Mouse (Mus musculus) spleen, adult 2 months (tissue): Measurements from ENCODE around the gene Npl. TPM values are rescaled to one million over a fixed set of nuclear protein-coding genes. Genes with fewer than 3 reads are reported as not detected.
"Not testable (repeated sequence)": the region's sequence is repeated elsewhere in the genome, so short reads cannot be mapped to it uniquely, and the experiment has no call there.

Experiments
- DNase-seq, 2 experiments: peaks; one replicate each; pipeline versions ENCODE4 v3.0.0 to v3.0.0-alpha.2; 2012 to 2021; ENCODE audit warnings: low spot score in 2 of 2, low read depth in 1 of 2
- H3K27ac ChIP-seq: fragments of 200-500 bp; 2 replicates; pipeline ENCODE4 v1.5.1; 2012; ENCODE audit warnings: low read length, inconsistent platforms; ENCODE audit not compliant: insufficient read depth
- H3K27me3 ChIP-seq: fragments of 200-500 bp; 2 replicates; pipeline ENCODE4 v1.6.1; 2012; ENCODE audit warnings: mild to moderate bottlenecking, moderate library complexity, low read length, inconsistent platforms; ENCODE audit not compliant: control insufficient read depth, insufficient read depth
- H3K36me3 ChIP-seq: fragments of 200-500 bp; 2 replicates; pipeline ENCODE4 v1.6.1; 2012; ENCODE audit warnings: mild to moderate bottlenecking, low read length, inconsistent platforms; ENCODE audit not compliant: control insufficient read depth, insufficient read depth
- H3K4me1 ChIP-seq: fragments of 200-500 bp; 2 replicates; pipeline ENCODE4 v1.6.1; 2011; ENCODE audit warnings: inconsistent platforms; ENCODE audit not compliant: control insufficient read depth, insufficient read depth, insufficient read length
- H3K4me3 ChIP-seq: fragments of 200-500 bp; 2 replicates; pipeline ENCODE4 v1.5.1; 2011; ENCODE audit warnings: mild to moderate bottlenecking, inconsistent platforms; ENCODE audit not compliant: insufficient read depth, insufficient read length; ENCODE audit errors: extremely low read depth
- CTCF ChIP-seq: fragments of 200-500 bp; IDR thresholded peaks from 2 replicates; pipeline ENCODE4 v1.5.1; 2011; ENCODE audit warnings: mild to moderate bottlenecking, inconsistent platforms; ENCODE audit not compliant: insufficient read depth, insufficient read length, insufficient replicate concordance; ENCODE audit errors: extremely low read depth
- POLR2A ChIP-seq: fragments of 200-500 bp; IDR thresholded peaks from 2 replicates; pipeline ENCODE4 v1.6.1; 2011; ENCODE audit warnings: low read depth, low read length, inconsistent platforms
- WGBS: fragments of 180-500 bp; shearing (Covaris S2); methylation state at CpG from one replicate; pipeline ENCODE4 v1.1.7; 2018; 5-methylcytosine and 5-hydroxymethylcytosine counted together
- polyA plus RNA-seq: library from polyadenylated mRNA; depleted of rRNA; stranded (reverse); fragments of >200 nt; gene quantifications from 2 replicates; pipeline ENCODE4 v1.2.3, GENCODE M21; 2012

Npl gene
- polyA plus RNA-seq, 1 experiment: 1.9 TPM

DNA sequence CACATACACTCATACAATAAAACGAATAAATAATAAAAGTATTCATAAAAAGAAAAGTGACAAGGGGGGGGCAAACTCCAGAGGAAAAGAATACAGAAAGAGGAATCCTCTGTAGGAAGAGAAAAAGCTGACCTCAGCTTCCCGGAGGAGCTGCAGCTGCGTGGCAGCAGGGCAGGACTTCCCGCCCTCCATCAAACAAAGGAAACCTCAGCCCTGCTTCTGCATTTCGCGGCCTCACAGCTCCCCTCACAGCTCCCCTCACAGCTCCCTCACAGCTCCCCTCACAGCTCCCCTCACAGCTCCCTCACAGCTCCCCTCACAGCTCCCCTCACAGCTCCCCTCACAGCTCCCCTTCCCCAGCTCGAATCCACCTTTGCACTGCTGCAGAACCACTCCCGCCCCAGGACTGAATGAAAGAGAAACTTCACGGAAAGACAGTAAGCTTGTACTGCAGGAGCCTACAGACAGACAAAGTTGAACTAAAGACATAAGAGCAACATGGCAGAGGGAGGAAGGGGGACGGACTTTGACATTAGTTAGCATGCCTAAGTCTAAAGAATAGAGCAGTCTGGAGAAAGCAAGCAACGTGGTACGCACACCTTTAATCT, 17.5 kb downstream of the Npl start:
- 12% methylated on average over 12 of the region's 12 CpGs for WGBS
- Histone ChIP-seq H3K27me3 (no peaks in the 10 kb centered on the region), H3K36me3 (no peaks in the 10 kb centered on the region), H3K4me3 (peak overlapping the region; percentile 27), H3K4me1 (peaks cover 4% of the 10 kb centered on the region; the same call in 1 of the 2 replicates), H3K27ac (no peak overlapping the region)
- no peak for TF ChIP-seq POLR2A
- peak in 1 of 2 experiments; percentile 14 for DNase-seq

DNA sequence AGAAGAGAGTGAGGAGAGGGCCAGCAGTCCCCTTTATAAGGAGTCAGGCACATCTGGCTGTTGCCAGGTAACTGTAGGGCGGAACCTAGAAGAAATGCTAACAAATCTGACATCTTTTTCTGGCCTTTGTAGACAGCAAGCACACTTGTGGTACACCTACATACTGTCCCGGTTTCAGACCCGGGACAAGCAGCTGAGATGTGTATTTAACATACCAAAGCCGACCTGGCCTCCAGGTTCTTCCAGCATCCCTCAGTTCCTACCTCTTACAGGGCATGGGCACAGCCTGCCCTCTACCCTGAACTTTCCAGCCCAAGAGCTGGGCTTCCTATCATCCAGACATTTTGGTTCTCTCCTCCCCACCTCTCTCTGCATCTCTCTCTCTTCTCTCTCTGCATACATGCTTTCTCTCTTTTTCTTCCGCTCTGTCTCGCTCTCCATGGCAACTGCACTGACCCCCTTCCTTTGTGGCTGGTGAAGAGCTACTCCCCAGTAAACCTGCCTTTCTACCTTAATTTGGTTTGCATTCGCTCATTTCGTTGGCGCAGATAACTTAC, 18.1 kb downstream of the Npl start:
- H3K4me1 ChIP-seq: peaks cover 4% of the 10 kb centered on the region; the same call in 1 of the 2 replicates
- no peak overlapping the region for H3K4me3 ChIP-seq
- no peak overlapping the region for H3K27ac ChIP-seq
- TF ChIP-seq POLR2A: no peak
- TF ChIP-seq CTCF: no peak
- H3K27me3 ChIP-seq: no peaks in the 10 kb centered on the region
- no peak for DNase-seq
- H3K36me3 ChIP-seq: no peaks in the 10 kb centered on the region
- 29% methylated on average over 9 of the region's 9 CpGs for WGBS

DNA sequence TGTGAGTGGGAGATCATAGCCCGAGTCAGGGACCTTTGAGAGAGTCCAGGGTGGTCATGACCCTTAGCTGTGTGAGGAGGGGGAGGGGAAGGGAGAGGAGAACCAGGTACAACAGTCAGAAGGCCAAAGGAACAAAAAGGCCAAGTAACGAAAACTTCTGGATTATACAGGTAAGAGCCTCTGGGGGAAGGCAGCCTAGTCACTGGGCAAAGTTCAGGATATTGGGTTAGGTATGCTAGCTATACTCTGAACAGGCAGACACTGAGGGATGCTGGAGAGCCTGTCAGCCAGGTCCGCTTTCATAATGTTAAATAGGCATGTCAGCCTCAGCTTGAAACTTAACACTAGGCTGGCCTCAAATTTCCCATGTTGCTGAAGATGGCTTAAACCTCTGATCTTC, 27.7 kb downstream of the Npl start:
- 81% methylated on average over 3 of the region's 3 CpGs for WGBS
- no peaks in the 10 kb centered on the region for H3K27me3 ChIP-seq
- H3K27ac ChIP-seq: no peak overlapping the region
- H3K4me3 ChIP-seq: no peak overlapping the region
- no peak for DNase-seq
- no peaks in the 10 kb centered on the region for H3K36me3 ChIP-seq
- TF ChIP-seq CTCF (no peak), POLR2A (no peak)
- no peaks in the 10 kb centered on the region for H3K4me1 ChIP-seq

DNA sequence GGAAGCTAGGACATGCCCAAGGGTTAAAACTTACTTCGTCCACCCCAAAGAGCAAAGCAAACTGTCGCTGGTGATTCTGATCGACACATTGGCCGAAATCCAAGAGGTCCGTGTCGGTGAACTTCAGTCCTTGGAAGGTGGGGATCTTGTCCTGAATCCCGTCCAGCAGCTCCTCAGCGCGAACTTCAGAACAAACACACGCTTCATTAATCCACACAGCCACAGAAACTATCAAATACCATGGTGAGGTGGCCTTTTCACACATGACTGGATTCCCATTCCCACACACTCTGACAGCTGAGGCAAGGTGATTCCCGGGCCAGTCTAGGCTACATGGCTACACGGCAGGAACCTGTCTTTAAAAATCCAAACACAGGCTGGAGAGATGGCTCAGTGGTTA, 34.5 kb downstream of the Npl start:
- Histone ChIP-seq H3K4me3 (no peak overlapping the region), H3K27ac (no peak overlapping the region), H3K36me3 (no peaks in the 10 kb centered on the region), H3K27me3 (no peaks in the 10 kb centered on the region), H3K4me1 (no peaks in the 10 kb centered on the region)
- WGBS: 86% methylated on average over 12 of the region's 12 CpGs
- DNase-seq: no peak
- TF ChIP-seq CTCF (no peak), POLR2A (no peak)

DNA sequence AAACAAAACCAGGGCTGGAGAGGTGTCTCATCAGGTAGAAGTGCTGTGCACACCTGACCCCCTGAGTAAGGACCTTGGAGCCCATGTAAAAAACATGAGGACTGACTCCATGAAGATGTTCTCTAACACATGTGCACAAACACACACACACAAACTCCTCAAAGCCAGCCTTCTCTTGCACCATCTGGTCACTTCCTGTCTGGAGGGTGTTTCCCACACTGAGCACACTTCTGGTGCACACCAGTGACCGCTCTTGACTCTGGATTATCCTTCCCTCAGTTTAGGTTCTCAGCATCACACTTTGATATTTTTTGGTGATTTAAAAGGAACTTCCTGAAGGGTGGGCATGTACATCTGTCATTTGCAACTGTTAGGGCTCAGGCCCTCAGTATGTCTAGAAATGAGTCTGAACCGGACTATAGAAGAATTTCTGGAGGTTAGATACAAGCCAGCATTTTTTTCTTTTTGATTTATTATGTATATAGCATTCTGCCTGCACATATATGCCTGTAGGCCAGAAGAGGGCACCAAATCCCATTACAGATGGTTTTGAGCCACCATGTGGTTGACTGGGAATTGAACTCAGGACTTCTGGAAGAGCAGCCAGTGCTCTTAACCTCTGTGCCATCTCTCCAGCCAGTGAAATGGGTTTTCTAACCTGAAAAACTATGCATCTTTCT, 39.4 kb downstream of the Npl start:
- no peak for TF ChIP-seq CTCF
- no peak for TF ChIP-seq POLR2A
- H3K4me3 ChIP-seq: no peak overlapping the region
- no peak for DNase-seq
- H3K36me3 ChIP-seq: no peaks in the 10 kb centered on the region
- no peak overlapping the region for H3K27ac ChIP-seq
- WGBS: 75% methylated on average over 2 of the region's 2 CpGs
- no peaks in the 10 kb centered on the region for H3K27me3 ChIP-seq
- H3K4me1 ChIP-seq: no peaks in the 10 kb centered on the region

DNA sequence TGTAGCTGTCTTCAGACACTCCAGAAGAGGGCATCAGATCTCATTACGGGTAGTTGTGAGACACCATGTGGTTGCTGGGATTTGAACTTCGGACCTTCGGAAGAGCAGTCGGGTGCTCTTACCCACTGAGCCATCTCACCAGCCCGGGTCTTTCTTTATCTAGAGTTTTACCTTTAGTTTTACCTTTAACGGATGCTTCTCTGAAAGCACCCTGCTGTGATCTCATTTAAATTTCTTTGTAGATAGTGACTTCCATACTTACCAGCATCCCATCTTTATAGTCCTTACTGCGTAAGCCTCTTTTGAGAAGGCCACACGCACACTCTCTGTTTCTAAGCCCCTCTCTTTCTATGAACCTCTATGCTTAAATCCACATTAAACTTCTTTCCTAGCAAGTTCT, 40.3 kb downstream of the Npl start:
- DNase-seq: not testable (repeated sequence)

DNA sequence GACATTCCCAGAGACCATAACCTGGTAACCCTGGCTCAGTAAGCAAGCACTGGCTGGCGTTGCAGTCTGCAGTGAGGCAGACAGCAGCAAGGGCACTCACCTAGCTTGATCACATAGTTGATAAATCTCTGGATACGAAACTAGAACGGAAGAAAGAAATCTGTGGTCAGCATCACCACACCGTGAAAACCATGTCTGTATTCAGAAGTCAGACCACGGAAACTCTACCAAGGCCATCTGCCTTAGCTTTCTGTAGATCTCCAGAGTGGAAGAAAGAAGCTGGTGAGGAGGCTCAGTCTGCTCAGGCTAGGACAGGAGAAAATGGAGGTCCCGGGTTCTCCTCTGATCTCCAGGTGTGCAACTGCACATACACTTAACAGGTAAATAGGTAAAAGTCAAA, 40.8 kb downstream of the Npl start:
- 60% methylated on average over 6 of the region's 6 CpGs for WGBS
- Histone ChIP-seq H3K4me1 (no peaks in the 10 kb centered on the region), H3K36me3 (no peaks in the 10 kb centered on the region), H3K27ac (no peak overlapping the region), H3K4me3 (no peak overlapping the region), H3K27me3 (no peaks in the 10 kb centered on the region)
- TF ChIP-seq CTCF: no peak
- no peak for TF ChIP-seq POLR2A
- DNase-seq: no peak

More for the DNA sequence above, 40.3 kb downstream of the Npl start:
- not testable (repeated sequence) for H3K4me1 ChIP-seq, H3K36me3 ChIP-seq, H3K4me3 ChIP-seq, H3K27ac ChIP-seq, H3K27me3 ChIP-seq
- 86% methylated on average over 8 of the region's 8 CpGs for WGBS
